Mouse (Mus musculus): ENCODE measurements at regions not wholly inside any gene's neighbourhood (a gene's known extent, or its start where the extent isn't known, plus 50 kb on each side); places are given as distances from the start of the nearest gene placed in this dataset.

- no peak for ATAC-seq (ENCODE audit: low FRiP score, low TSS enrichment)
- Histone ChIP-seq H3K9ac (ENCODE audit: low read depth, low read length) (no peak overlapping the region), H3K36me3 (ENCODE audit: control insufficient read depth, insufficient read depth, low read length) (no peaks in the 10 kb centered on the region), H3K4me2 (replicated peaks; ENCODE audit: low read depth, low read length) (no peak overlapping the region), H3K4me3 (ENCODE audit: low read length) (no peak overlapping the region), H3K27ac (ENCODE audit: low read depth, low read length) (no peak overlapping the region), H3K9me3 (ENCODE audit: control insufficient read depth, low read length) (no peaks in the 10 kb centered on the region), H3K27me3 (ENCODE audit: control insufficient read depth, insufficient read depth, low read length) (no peaks in the 10 kb centered on the region), H3K4me1 (ENCODE audit: control insufficient read depth, insufficient read depth, low read length) (peaks cover 12% of the 10 kb centered on the region)
- WGBS: 84% methylated on average over 3 of the region's 3 CpGs
Observed at GRCm38 (mm10) chr6:120596717-120597116, 65.6 kb upstream of the Hdhd5 start.

GRCm38 (mm10) chr6:120594463-120594862 is 63.3 kb upstream of the Hdhd5 start:
- no peaks in the 10 kb centered on the region for H3K36me3 ChIP-seq (ENCODE audit: control insufficient read depth, insufficient read depth, low read length)
- no peak overlapping the region for H3K4me2 ChIP-seq (replicated peaks; ENCODE audit: low read depth, low read length)
- no peaks in the 10 kb centered on the region for H3K27me3 ChIP-seq (ENCODE audit: control insufficient read depth, insufficient read depth, low read length)
- no peak overlapping the region for H3K9ac ChIP-seq (ENCODE audit: low read depth, low read length)
- H3K9me3 ChIP-seq (ENCODE audit: control insufficient read depth, low read length): no peaks in the 10 kb centered on the region
- no peak overlapping the region for H3K4me3 ChIP-seq (ENCODE audit: low read length)
- H3K4me1 ChIP-seq (ENCODE audit: control insufficient read depth, insufficient read depth, low read length): peaks cover 14% of the 10 kb centered on the region
- H3K27ac ChIP-seq (ENCODE audit: low read depth, low read length): no peak overlapping the region
- WGBS: 91% methylated on average over 8 of the region's 8 CpGs
- no peak for ATAC-seq (ENCODE audit: low FRiP score, low TSS enrichment)

- H3K4me1 ChIP-seq (ENCODE audit: control insufficient read depth, insufficient read depth, low read length): peaks cover 14% of the 10 kb centered on the region
- H3K27me3 ChIP-seq (ENCODE audit: control insufficient read depth, insufficient read depth, low read length): no peaks in the 10 kb centered on the region
- H3K4me2 ChIP-seq (replicated peaks; ENCODE audit: low read depth, low read length): peak overlapping the region; percentile 29; the same call in 1 of the 2 replicates
- H3K36me3 ChIP-seq (ENCODE audit: control insufficient read depth, insufficient read depth, low read length): no peaks in the 10 kb centered on the region
- peak overlapping the region; percentile 83 for H3K27ac ChIP-seq (ENCODE audit: low read depth, low read length)
- H3K9me3 ChIP-seq (ENCODE audit: control insufficient read depth, low read length): no peaks in the 10 kb centered on the region
- no peak overlapping the region for H3K9ac ChIP-seq (ENCODE audit: low read depth, low read length)
- H3K4me3 ChIP-seq (ENCODE audit: low read length): no peak overlapping the region
- ATAC-seq (ENCODE audit: low FRiP score, low TSS enrichment): no peak; the same call in none of the 2 replicates
- 19% methylated on average over 7 of the region's 7 CpGs for WGBS
Observed at GRCm38 (mm10) chr6:120592705-120593104, 61.6 kb upstream of the Hdhd5 start.

GRCm38 (mm10) chr6:120592031-120592681 is 61.0 kb upstream of the Hdhd5 start:
- H3K4me2 ChIP-seq (replicated peaks; ENCODE audit: low read depth, low read length): peak overlapping the region; percentile 29
- ATAC-seq (ENCODE audit: low FRiP score, low TSS enrichment): peak; percentile 89
- no peak overlapping the region for H3K4me3 ChIP-seq (ENCODE audit: low read length)
- no peaks in the 10 kb centered on the region for H3K9me3 ChIP-seq (ENCODE audit: control insufficient read depth, low read length)
- H3K27ac ChIP-seq (ENCODE audit: low read depth, low read length): peak overlapping the region; percentile 83
- peaks cover 14% of the 10 kb centered on the region for H3K4me1 ChIP-seq (ENCODE audit: control insufficient read depth, insufficient read depth, low read length)
- under 1% methylated on average over 17 of the region's 17 CpGs for WGBS
- no peaks in the 10 kb centered on the region for H3K36me3 ChIP-seq (ENCODE audit: control insufficient read depth, insufficient read depth, low read length)
- H3K9ac ChIP-seq (ENCODE audit: low read depth, low read length): 0 out of 2 replicates have a peak overlapping the region, but pooled peaks have one; percentile 23
- no peaks in the 10 kb centered on the region for H3K27me3 ChIP-seq (ENCODE audit: control insufficient read depth, insufficient read depth, low read length)

- no peak for ATAC-seq (ENCODE audit: low FRiP score, low TSS enrichment)
- Histone ChIP-seq H3K36me3 (ENCODE audit: control insufficient read depth, insufficient read depth, low read length) (no peaks in the 10 kb centered on the region), H3K27me3 (ENCODE audit: control insufficient read depth, insufficient read depth, low read length) (no peaks in the 10 kb centered on the region), H3K9me3 (ENCODE audit: control insufficient read depth, low read length) (no peaks in the 10 kb centered on the region), H3K4me1 (ENCODE audit: control insufficient read depth, insufficient read depth, low read length) (peaks cover 18% of the 10 kb centered on the region), H3K27ac (ENCODE audit: low read depth, low read length) (no peak overlapping the region), H3K4me3 (ENCODE audit: low read length) (no peak overlapping the region), H3K9ac (ENCODE audit: low read depth, low read length) (no peak overlapping the region), H3K4me2 (replicated peaks; ENCODE audit: low read depth, low read length) (no peak overlapping the region)
- 87% methylated on average over 2 of the region's 2 CpGs for WGBS
Observed at GRCm38 (mm10) chr6:120590191-120590590, 59.1 kb upstream of the Hdhd5 start.

- Histone ChIP-seq H3K4me3 (ENCODE audit: low read length) (no peak overlapping the region), H3K27ac (ENCODE audit: low read depth, low read length) (no peak overlapping the region)
Observed at GRCm38 (mm10) chr6:120588701-120589659, 57.9 kb upstream of the Hdhd5 start.

GRCm38 (mm10) chr6:120585941-120586280 is 54.8 kb upstream of the Hdhd5 start:
- 42% methylated on average over 2 of the region's 2 CpGs for WGBS
- Histone ChIP-seq H3K27me3 (ENCODE audit: control insufficient read depth, insufficient read depth, low read length) (no peaks in the 10 kb centered on the region), H3K36me3 (ENCODE audit: control insufficient read depth, insufficient read depth, low read length) (no peaks in the 10 kb centered on the region), H3K4me1 (ENCODE audit: control insufficient read depth, insufficient read depth, low read length) (peaks cover 4% of the 10 kb centered on the region; the same call in 1 of the 2 replicates), H3K9ac (ENCODE audit: low read depth, low read length) (no peak overlapping the region), H3K4me2 (replicated peaks; ENCODE audit: low read depth, low read length) (no peak overlapping the region), H3K27ac (ENCODE audit: low read depth, low read length) (no peak overlapping the region), H3K9me3 (ENCODE audit: control insufficient read depth, low read length) (no peaks in the 10 kb centered on the region), H3K4me3 (ENCODE audit: low read length) (no peak overlapping the region)
- no peak for ATAC-seq (ENCODE audit: low FRiP score, low TSS enrichment)

More at GRCm38 (mm10) chr6:120588701-120589659, 57.9 kb upstream of the Hdhd5 start:
- H3K9me3 ChIP-seq (ENCODE audit: control insufficient read depth, low read length): no peaks in the 10 kb centered on the region
- H3K36me3 ChIP-seq (ENCODE audit: control insufficient read depth, insufficient read depth, low read length): no peaks in the 10 kb centered on the region
- H3K4me1 ChIP-seq (ENCODE audit: control insufficient read depth, insufficient read depth, low read length): peaks cover 18% of the 10 kb centered on the region
- no peaks in the 10 kb centered on the region for H3K27me3 ChIP-seq (ENCODE audit: control insufficient read depth, insufficient read depth, low read length)
- WGBS: 82% methylated on average over 11 of the region's 11 CpGs
- H3K4me2 ChIP-seq (replicated peaks; ENCODE audit: low read depth, low read length): no peak overlapping the region
- H3K9ac ChIP-seq (ENCODE audit: low read depth, low read length): no peak overlapping the region
- no peak for ATAC-seq (ENCODE audit: low FRiP score, low TSS enrichment)

GRCm38 (mm10) chr6:120585118-120585940 is 54.2 kb upstream of the Hdhd5 start:
- Histone ChIP-seq H3K9ac (ENCODE audit: low read depth, low read length) (no peak overlapping the region), H3K27ac (ENCODE audit: low read depth, low read length) (no peak overlapping the region), H3K4me1 (ENCODE audit: control insufficient read depth, insufficient read depth, low read length) (peaks cover 4% of the 10 kb centered on the region; the same call in 1 of the 2 replicates), H3K4me3 (ENCODE audit: low read length) (no peak overlapping the region), H3K27me3 (ENCODE audit: control insufficient read depth, insufficient read depth, low read length) (no peaks in the 10 kb centered on the region), H3K9me3 (ENCODE audit: control insufficient read depth, low read length) (no peaks in the 10 kb centered on the region), H3K36me3 (ENCODE audit: control insufficient read depth, insufficient read depth, low read length) (no peaks in the 10 kb centered on the region), H3K4me2 (replicated peaks; ENCODE audit: low read depth, low read length) (no peak overlapping the region)
- peak; percentile 89 for ATAC-seq (ENCODE audit: low FRiP score, low TSS enrichment)
- WGBS: 13% methylated on average over 9 of the region's 9 CpGs

Measured in kidney, embryonic 14.5 days (tissue).